Mouse (Mus musculus) limb, embryonic 13.5 days (tissue): ENCODE results near the gene Mcf2. TPM values are rescaled to one million over a fixed set of nuclear protein-coding genes. Genes with fewer than 3 reads are reported as not detected.

ENCODE experiments used
- ATAC-seq: fragments of 200-750 bp; cut with Nextera tagmentation; 2 replicates; pipeline ENCODE4 v1.8.0; 2017; ENCODE audit warnings: low read depth, moderate number of reproducible peaks, moderate TSS enrichment; ENCODE audit not compliant: low FRiP score
- H3K27ac ChIP-seq: fragments of 300-500 bp; sonication (generic); 2 replicates; pipeline ENCODE4 v1.5.1; 2015; ENCODE audit warnings: inconsistent platforms, mild to moderate bottlenecking, moderate library complexity
- H3K27me3 ChIP-seq: fragments of 300-500 bp; sonication (generic); 2 replicates; pipeline ENCODE4 v1.6.1; 2015; ENCODE audit warnings: mild to moderate bottlenecking, inconsistent platforms
- H3K36me3 ChIP-seq: fragments of 300-500 bp; sonication (generic); 2 replicates; pipeline ENCODE4 v1.6.1; 2015; ENCODE audit warnings: inconsistent platforms, mild to moderate bottlenecking, moderate library complexity
- H3K4me1 ChIP-seq: fragments of 300-500 bp; sonication (generic); 2 replicates; pipeline ENCODE4 v1.6.1; 2015; ENCODE audit warnings: inconsistent platforms
- H3K4me2 ChIP-seq: fragments of 300-500 bp; sonication (generic); replicated peaks from 2 replicates; pipeline ENCODE4 v1.6.1; 2015; ENCODE audit warnings: inconsistent platforms, mild to moderate bottlenecking, moderate library complexity
- H3K4me3 ChIP-seq: fragments of 300-500 bp; sonication (generic); 2 replicates; pipeline ENCODE4 v1.5.1; 2015; ENCODE audit warnings: moderate library complexity, mild to moderate bottlenecking, inconsistent platforms
- H3K9ac ChIP-seq: fragments of 300-500 bp; sonication (generic); 2 replicates; pipeline ENCODE4 v1.6.1; 2015; ENCODE audit warnings: mild to moderate bottlenecking, inconsistent platforms
- H3K9me3 ChIP-seq: fragments of 300-500 bp; sonication (generic); 2 replicates; pipeline ENCODE4 v1.6.1; 2016; ENCODE audit warnings: inconsistent platforms
- WGBS: fragments of 180-500 bp; shearing (Covaris S2); methylation state at CpG from one replicate; pipeline ENCODE4 v1.1.7; 2015; 5-methylcytosine and 5-hydroxymethylcytosine counted together
- polyA plus RNA-seq: library from polyadenylated mRNA; unstranded; fragments of >200 nt; fragmentation: Nextera tagmentation; extraction: Ambion mirVana; gene quantifications from 2 replicates; pipeline ENCODE4 v1.2.1, GENCODE M21; 2015

Mcf2 gene
- polyA plus RNA-seq, 1 experiment from 2014 or later = 0.55 TPM

- Histone ChIP-seq H3K27me3 (no peaks in the 10 kb centered on the region), H3K36me3 (no peaks in the 10 kb centered on the region), H3K9ac (no peak overlapping the region), H3K4me3 (no peak overlapping the region), H3K9me3 (no peaks in the 10 kb centered on the region), H3K4me2 (no peak overlapping the region), H3K4me1 (no peaks in the 10 kb centered on the region), H3K27ac (no peak overlapping the region)
- 88% methylated on average over 2 of the region's 2 CpGs for WGBS
- no peak for ATAC-seq
Measured at GRCm38 (mm10) chrX:60021595-60021994, 157.3 kb downstream of the Mcf2 start.

- Histone ChIP-seq H3K9me3 (no peaks in the 10 kb centered on the region), H3K36me3 (no peaks in the 10 kb centered on the region), H3K27me3 (no peaks in the 10 kb centered on the region), H3K4me2 (no peak overlapping the region), H3K4me3 (no peak overlapping the region), H3K4me1 (no peaks in the 10 kb centered on the region), H3K27ac (no peak overlapping the region), H3K9ac (no peak overlapping the region)
- ATAC-seq = no peak
- WGBS = 70% methylated on average over 4 of the region's 4 CpGs
Measured at GRCm38 (mm10) chrX:60021007-60021406, 157.9 kb downstream of the Mcf2 start.

GRCm38 (mm10) chrX:60014588-60014987 is 164.3 kb downstream of the Mcf2 start:
- no peak overlapping the region for H3K4me2 ChIP-seq
- H3K9ac ChIP-seq = no peak overlapping the region
- H3K4me1 ChIP-seq = no peaks in the 10 kb centered on the region
- H3K4me3 ChIP-seq = no peak overlapping the region
- H3K27me3 ChIP-seq = no peaks in the 10 kb centered on the region
- H3K9me3 ChIP-seq = no peaks in the 10 kb centered on the region
- WGBS = 89% methylated on average over 1 of the region's 1 CpGs
- H3K36me3 ChIP-seq = no peaks in the 10 kb centered on the region
- ATAC-seq = no peak
- no peak overlapping the region for H3K27ac ChIP-seq

- no peak overlapping the region for H3K27ac ChIP-seq
- ATAC-seq = no peak
- no peak overlapping the region for H3K4me2 ChIP-seq
- no peak overlapping the region for H3K4me3 ChIP-seq
- no peaks in the 10 kb centered on the region for H3K9me3 ChIP-seq
- H3K9ac ChIP-seq = no peak overlapping the region
- H3K36me3 ChIP-seq = no peaks in the 10 kb centered on the region
- H3K27me3 ChIP-seq = no peaks in the 10 kb centered on the region
- H3K4me1 ChIP-seq = no peaks in the 10 kb centered on the region
Measured at GRCm38 (mm10) chrX:60013084-60013676, 165.7 kb downstream of the Mcf2 start.

Other genes starting within 250 kb of the Mcf2 start
- not detected in 2 replicates for gene F9, start 179.6 kb downstream of the Mcf2 start, polyA plus RNA-seq